Mouse (Mus musculus): ENCODE measurements at regions not wholly inside any gene's neighbourhood (a gene's known extent, or its start where the extent isn't known, plus 50 kb on each side); places are given as distances from the start of the nearest gene placed in this dataset.

GRCm38 (mm10) chr14:48739121-48739520 is 65.5 kb upstream of the Otx2 start:
- WGBS, result 31% methylated on average over 4 of the region's 4 CpGs
- no peak for ATAC-seq (ENCODE audit: low FRiP score)
- Histone ChIP-seq H3K4me3 (ENCODE audit: low read depth, low read length) (0 out of 2 replicates have a peak overlapping the region, but pooled peaks have one; percentile 7), H3K27ac (ENCODE audit: low read depth, low read length) (peak overlapping the region; percentile 71), H3K9me3 (ENCODE audit: control insufficient read depth, low read length) (no peaks in the 10 kb centered on the region), H3K4me2 (peak overlapping the region; percentile 34), H3K36me3 (ENCODE audit: control insufficient read depth, insufficient read depth, low read length) (no peaks in the 10 kb centered on the region), H3K9ac (ENCODE audit: low read length) (peak overlapping the region; percentile 57), H3K4me1 (ENCODE audit: control insufficient read depth, insufficient read depth, low read length) (peaks cover 54% of the 10 kb centered on the region), H3K27me3 (ENCODE audit: control insufficient read depth, insufficient read depth, low read length) (no peaks in the 10 kb centered on the region)
- DNase-seq (ENCODE audit: low spot score, missing footprints), result peak; percentile 91

GRCm38 (mm10) chr14:48738641-48739040 is 65.0 kb upstream of the Otx2 start:
- peak overlapping the region; percentile 71 for H3K27ac ChIP-seq (ENCODE audit: low read depth, low read length)
- H3K27me3 ChIP-seq (ENCODE audit: control insufficient read depth, insufficient read depth, low read length), result no peaks in the 10 kb centered on the region
- H3K9ac ChIP-seq (ENCODE audit: low read length), result peak overlapping the region; percentile 57
- H3K9me3 ChIP-seq (ENCODE audit: control insufficient read depth, low read length), result no peaks in the 10 kb centered on the region
- H3K36me3 ChIP-seq (ENCODE audit: control insufficient read depth, insufficient read depth, low read length), result no peaks in the 10 kb centered on the region
- H3K4me2 ChIP-seq, result peak overlapping the region; percentile 34
- 0 out of 2 replicates have a peak overlapping the region, but pooled peaks have one; percentile 7 for H3K4me3 ChIP-seq (ENCODE audit: low read depth, low read length)
- WGBS, result 25% methylated on average over 10 of the region's 10 CpGs
- H3K4me1 ChIP-seq (ENCODE audit: control insufficient read depth, insufficient read depth, low read length), result peaks cover 54% of the 10 kb centered on the region
- peak; percentile 92 for DNase-seq (ENCODE audit: low spot score, missing footprints)
- ATAC-seq (ENCODE audit: low FRiP score), result no peak

DNA sequence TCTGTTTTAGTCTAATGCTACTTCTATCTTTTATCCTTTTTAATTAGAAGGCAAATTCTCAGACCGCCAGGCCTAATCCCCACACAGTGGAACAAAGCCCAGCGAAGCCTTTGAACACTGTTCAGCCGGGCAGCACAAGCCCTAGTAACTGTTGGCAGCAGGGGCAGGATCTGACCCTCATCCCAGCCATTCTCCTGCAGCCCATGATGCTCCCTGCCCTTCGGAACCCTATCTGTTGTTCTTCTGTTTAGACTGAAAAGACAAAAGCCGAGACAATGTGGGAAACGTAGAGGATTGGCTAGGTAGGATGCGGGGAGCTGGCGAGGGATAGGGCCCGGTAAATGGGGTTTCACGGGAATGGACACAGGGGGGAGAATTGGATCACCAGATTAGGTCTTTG is 64.6 kb upstream of the Otx2 start:
- Histone ChIP-seq H3K27ac (ENCODE audit: low read depth, low read length) (peak overlapping the region; percentile 71), H3K9ac (ENCODE audit: low read length) (peak overlapping the region; percentile 35; the same call in 1 of the 2 replicates), H3K27me3 (ENCODE audit: control insufficient read depth, insufficient read depth, low read length) (no peaks in the 10 kb centered on the region), H3K4me3 (ENCODE audit: low read depth, low read length) (0 out of 2 replicates have a peak overlapping the region, but pooled peaks have one; percentile 1), H3K9me3 (ENCODE audit: control insufficient read depth, low read length) (no peaks in the 10 kb centered on the region), H3K4me1 (ENCODE audit: control insufficient read depth, insufficient read depth, low read length) (peaks cover 54% of the 10 kb centered on the region), H3K4me2 (peak overlapping the region; percentile 34), H3K36me3 (ENCODE audit: control insufficient read depth, insufficient read depth, low read length) (no peaks in the 10 kb centered on the region)
- ATAC-seq (ENCODE audit: low FRiP score), result peak; percentile 90
- WGBS, result 9% methylated on average over 10 of the region's 10 CpGs
- DNase-seq (ENCODE audit: low spot score, missing footprints), result peak; percentile 95

- Histone ChIP-seq H3K27ac (ENCODE audit: low read depth, low read length) (peak overlapping the region; percentile 71), H3K9me3 (ENCODE audit: control insufficient read depth, low read length) (no peaks in the 10 kb centered on the region), H3K9ac (ENCODE audit: low read length) (peak overlapping the region; percentile 6), H3K4me2 (peak overlapping the region; percentile 21; the same call in 1 of the 2 replicates), H3K4me3 (ENCODE audit: low read depth, low read length) (no peak overlapping the region), H3K4me1 (ENCODE audit: control insufficient read depth, insufficient read depth, low read length) (peaks cover 53% of the 10 kb centered on the region), H3K27me3 (ENCODE audit: control insufficient read depth, insufficient read depth, low read length) (no peaks in the 10 kb centered on the region), H3K36me3 (ENCODE audit: control insufficient read depth, insufficient read depth, low read length) (no peaks in the 10 kb centered on the region)
- peak; percentile 94 for DNase-seq (ENCODE audit: low spot score, missing footprints)
- peak; percentile 30; the same call in 1 of the 2 replicates for ATAC-seq (ENCODE audit: low FRiP score)
- WGBS, result 20% methylated on average over 14 of the region's 14 CpGs
Observed at GRCm38 (mm10) chr14:48736969-48737860, 63.6 kb upstream of the Otx2 start.

DNA sequence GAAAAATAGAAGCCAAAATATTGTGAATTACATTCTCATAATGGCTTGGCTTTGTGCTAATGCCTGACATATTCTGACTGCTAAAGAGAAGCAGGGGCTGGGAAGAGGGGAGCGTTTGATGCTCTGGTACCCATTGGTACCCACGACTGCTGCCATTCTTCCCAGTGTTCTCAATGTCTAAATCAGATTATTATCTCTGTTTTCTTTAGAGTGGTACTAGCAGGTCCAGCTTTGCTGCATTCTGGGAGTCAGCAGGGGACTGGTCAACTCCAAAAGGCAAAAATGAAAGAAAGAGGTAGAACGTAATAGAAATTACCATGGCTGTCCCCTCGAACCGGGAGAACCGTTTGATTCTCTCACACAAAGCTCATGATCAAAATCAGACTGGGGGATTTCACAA is 62.6 kb upstream of the Otx2 start:
- Histone ChIP-seq H3K9ac (ENCODE audit: low read length) (no peak overlapping the region), H3K9me3 (ENCODE audit: control insufficient read depth, low read length) (no peaks in the 10 kb centered on the region), H3K27ac (ENCODE audit: low read depth, low read length) (peak overlapping the region; percentile 52; the same call in 1 of the 2 replicates), H3K36me3 (ENCODE audit: control insufficient read depth, insufficient read depth, low read length) (no peaks in the 10 kb centered on the region), H3K4me3 (ENCODE audit: low read depth, low read length) (no peak overlapping the region), H3K27me3 (ENCODE audit: control insufficient read depth, insufficient read depth, low read length) (no peaks in the 10 kb centered on the region), H3K4me1 (ENCODE audit: control insufficient read depth, insufficient read depth, low read length) (peaks cover 44% of the 10 kb centered on the region), H3K4me2 (peak overlapping the region; percentile 26; the same call in 1 of the 2 replicates)
- 18% methylated on average over 6 of the region's 6 CpGs for WGBS
- ATAC-seq (ENCODE audit: low FRiP score), result no peak
- peak; percentile 93 for DNase-seq (ENCODE audit: low spot score, missing footprints)

DNA sequence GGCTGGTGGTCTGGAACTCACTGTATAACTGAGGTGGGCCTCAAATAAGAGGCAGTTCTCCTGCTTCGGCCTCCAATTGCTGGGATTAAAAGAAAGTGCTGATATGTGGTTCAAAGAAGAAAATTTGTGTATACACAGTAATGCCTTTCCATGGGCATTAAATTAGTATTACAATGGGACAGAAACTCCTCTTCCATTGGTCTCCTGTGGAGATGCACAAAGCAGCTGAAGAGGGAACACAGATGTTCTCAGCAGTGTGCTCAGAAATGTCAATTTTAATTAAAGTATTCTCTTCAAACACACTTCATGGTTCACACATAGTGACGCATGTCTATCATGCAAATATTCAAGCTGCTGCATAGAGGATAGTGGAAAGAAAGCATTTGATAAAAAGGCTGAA is 56.4 kb upstream of the Otx2 start:
- Histone ChIP-seq H3K9me3 (ENCODE audit: control insufficient read depth, low read length) (no peaks in the 10 kb centered on the region), H3K27me3 (ENCODE audit: control insufficient read depth, insufficient read depth, low read length) (no peaks in the 10 kb centered on the region), H3K27ac (ENCODE audit: low read depth, low read length) (no peak overlapping the region), H3K4me1 (ENCODE audit: control insufficient read depth, insufficient read depth, low read length) (0 out of 2 replicates have a peak, but pooled peaks cover under 1% of the 10 kb centered on the region), H3K9ac (ENCODE audit: low read length) (no peak overlapping the region), H3K4me3 (ENCODE audit: low read depth, low read length) (no peak overlapping the region), H3K4me2 (no peak overlapping the region), H3K36me3 (ENCODE audit: control insufficient read depth, insufficient read depth, low read length) (no peaks in the 10 kb centered on the region)
- DNase-seq (ENCODE audit: low spot score, missing footprints), result peak; percentile 66
- ATAC-seq (ENCODE audit: low FRiP score), result no peak
- 67% methylated on average over 2 of the region's 2 CpGs for WGBS

All from midbrain, embryonic 11.5 days (tissue).